Mouse (Mus musculus): Measurements from ENCODE around the gene Pelo. TPM values are rescaled to one million over a fixed set of nuclear protein-coding genes. Genes with fewer than 3 reads are reported as not detected.
A peak's percentile ranks its signal among the peaks of the same experiment; 100 is the strongest.

Pelo gene
- polyA plus RNA-seq, 1 experiment, result 23.7 TPM

GRCm38 (mm10) chr13:115095392-115095791 lies 5.4 kb upstream of the Pelo start:
- TF ChIP-seq E2F4 (IDR thresholded peaks at IDR 0.05; ENCODE audit: insufficient read depth) (no peak), MYOD1 (IDR thresholded peaks at IDR 0.05; ENCODE audit: control insufficient read depth in 1 of 3, insufficient read length in 2 of 3, low read depth in 2 of 3) (no peak), MYOG (IDR thresholded peaks at IDR 0.05; ENCODE audit: control insufficient read depth in 1 of 3, insufficient read depth in 1 of 3, insufficient read length in 2 of 3, low read depth in 2 of 3) (no peak), CEBPB (IDR thresholded peaks at IDR 0.05; ENCODE audit: insufficient read depth, poor library complexity, severe bottlenecking) (no peak)
- Histone ChIP-seq H3K27me3 (ENCODE audit: control insufficient read depth, insufficient read depth, insufficient read length) (no peaks in the 10 kb centered on the region), H3K79me2 (ENCODE audit: control insufficient read depth, insufficient read depth) (no peaks in the 10 kb centered on the region), H3K4me2 (ENCODE audit: low read depth) (no peak overlapping the region), H3K36me3 (ENCODE audit: control insufficient read depth, insufficient read depth) (no peaks in the 10 kb centered on the region), H3K4me3 (no peak overlapping the region), H3ac (ENCODE audit: control insufficient read depth, insufficient read length) (no peak overlapping the region)

DNA sequence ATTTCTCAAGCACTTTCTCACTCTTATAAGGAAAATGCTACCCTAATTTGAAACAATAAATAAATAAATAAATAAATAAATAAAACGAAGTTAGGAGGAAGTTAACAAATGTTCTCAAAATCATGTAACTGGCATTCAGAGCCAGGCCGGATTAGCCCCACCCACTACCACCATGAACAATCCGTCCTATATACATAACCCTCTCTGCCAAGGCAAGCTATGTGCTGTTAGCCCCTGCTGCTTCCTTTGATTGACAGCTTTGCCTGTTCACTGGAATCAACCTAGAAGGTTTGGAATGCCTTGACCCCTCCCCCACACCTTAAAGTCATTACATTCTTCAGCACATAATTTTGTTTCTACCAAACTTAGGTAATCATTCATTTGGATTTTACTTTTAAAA lies 1.5 kb upstream of the Pelo start:
- TF ChIP-seq SRF (IDR thresholded peaks at IDR 0.05; ENCODE audit: control insufficient read depth, insufficient read length, low read depth) (no peak), CEBPB (IDR thresholded peaks at IDR 0.05; ENCODE audit: insufficient read depth, poor library complexity, severe bottlenecking) (no peak), POLR2AphosphoS2 (IDR thresholded peaks at IDR 0.05; ENCODE audit: insufficient read length, low read depth) (no peak), TCF3 (IDR thresholded peaks at IDR 0.05; ENCODE audit: insufficient read length, low read depth) (no peak), USF1 (IDR thresholded peaks at IDR 0.05; ENCODE audit: low read depth) (no peak), POLR2A (IDR thresholded peaks at IDR 0.05; ENCODE audit: insufficient read length, low read depth) (no peak), E2F4 (IDR thresholded peaks at IDR 0.05; ENCODE audit: insufficient read depth) (no peak), MAX (IDR thresholded peaks at IDR 0.05; ENCODE audit: low read depth) (no peak), MYOG (IDR thresholded peaks at IDR 0.05; ENCODE audit: control insufficient read depth in 1 of 3, insufficient read depth in 1 of 3, insufficient read length in 2 of 3, low read depth in 2 of 3) (no peak), MYOD1 (IDR thresholded peaks at IDR 0.05; ENCODE audit: control insufficient read depth in 1 of 3, insufficient read length in 2 of 3, low read depth in 2 of 3) (no peak), REST (IDR thresholded peaks at IDR 0.05; ENCODE audit: insufficient read depth, insufficient read length) (no peak)
- no peaks in the 10 kb centered on the region for H3K36me3 ChIP-seq (ENCODE audit: control insufficient read depth, insufficient read depth)
- no peak overlapping the region for H3ac ChIP-seq (ENCODE audit: control insufficient read depth, insufficient read length)
- no peaks in the 10 kb centered on the region for H3K27me3 ChIP-seq (ENCODE audit: control insufficient read depth, insufficient read depth, insufficient read length)
- H3K4me2 ChIP-seq (ENCODE audit: low read depth), result no peak overlapping the region
- no peaks in the 10 kb centered on the region for H3K79me2 ChIP-seq (ENCODE audit: control insufficient read depth, insufficient read depth)
- no peak overlapping the region for H3K4me3 ChIP-seq

DNA sequence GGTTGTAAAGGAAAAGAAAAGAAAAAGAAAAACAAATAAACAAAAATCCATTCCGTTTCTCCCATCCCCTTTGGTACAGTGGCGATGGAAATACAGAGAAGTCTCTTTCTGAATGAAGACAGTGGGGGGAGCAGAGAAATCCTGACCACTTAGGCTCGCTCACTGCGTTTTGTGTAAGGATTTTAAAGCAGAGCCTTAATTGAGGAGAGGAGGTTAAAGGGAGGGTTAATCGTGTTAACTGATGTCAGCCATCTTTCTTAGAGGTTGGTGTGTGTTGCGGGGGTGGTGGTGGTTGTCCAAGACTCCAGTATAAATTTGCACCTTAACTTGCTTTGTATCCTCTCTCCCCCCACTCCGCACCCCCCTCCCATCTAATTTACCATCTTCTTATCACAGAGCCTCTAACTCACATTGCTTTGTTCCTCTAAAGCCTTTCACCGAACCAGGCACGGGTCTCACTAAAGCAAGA lies 1.0 kb upstream of the Pelo start:
- H3K4me2 ChIP-seq (ENCODE audit: low read depth), result peak overlapping the region; percentile 100
- H3K79me2 ChIP-seq (ENCODE audit: control insufficient read depth, insufficient read depth), result no peaks in the 10 kb centered on the region
- no peaks in the 10 kb centered on the region for H3K36me3 ChIP-seq (ENCODE audit: control insufficient read depth, insufficient read depth)
- peak overlapping the region; percentile 61 for H3K4me3 ChIP-seq
- H3ac ChIP-seq (ENCODE audit: control insufficient read depth, insufficient read length), result no peak overlapping the region
- no peak for TF ChIP-seq MAX (IDR thresholded peaks at IDR 0.05; ENCODE audit: low read depth)
- no peak for TF ChIP-seq TCF12 (IDR thresholded peaks at IDR 0.05; ENCODE audit: insufficient read depth, poor library complexity, severe bottlenecking)
- no peak for TF ChIP-seq REST (IDR thresholded peaks at IDR 0.05; ENCODE audit: insufficient read depth, insufficient read length)
- TF ChIP-seq CEBPB (IDR thresholded peaks at IDR 0.05; ENCODE audit: insufficient read depth, poor library complexity, severe bottlenecking), result no peak
- TF ChIP-seq TCF3 (IDR thresholded peaks at IDR 0.05; ENCODE audit: insufficient read length, low read depth), result no peak
- no peak for TF ChIP-seq SRF (IDR thresholded peaks at IDR 0.05; ENCODE audit: control insufficient read depth, insufficient read length, low read depth)
- TF ChIP-seq POLR2AphosphoS2 (IDR thresholded peaks at IDR 0.05; ENCODE audit: insufficient read length, low read depth), result no peak
- H3K27me3 ChIP-seq (ENCODE audit: control insufficient read depth, insufficient read depth, insufficient read length), result no peaks in the 10 kb centered on the region

DNA sequence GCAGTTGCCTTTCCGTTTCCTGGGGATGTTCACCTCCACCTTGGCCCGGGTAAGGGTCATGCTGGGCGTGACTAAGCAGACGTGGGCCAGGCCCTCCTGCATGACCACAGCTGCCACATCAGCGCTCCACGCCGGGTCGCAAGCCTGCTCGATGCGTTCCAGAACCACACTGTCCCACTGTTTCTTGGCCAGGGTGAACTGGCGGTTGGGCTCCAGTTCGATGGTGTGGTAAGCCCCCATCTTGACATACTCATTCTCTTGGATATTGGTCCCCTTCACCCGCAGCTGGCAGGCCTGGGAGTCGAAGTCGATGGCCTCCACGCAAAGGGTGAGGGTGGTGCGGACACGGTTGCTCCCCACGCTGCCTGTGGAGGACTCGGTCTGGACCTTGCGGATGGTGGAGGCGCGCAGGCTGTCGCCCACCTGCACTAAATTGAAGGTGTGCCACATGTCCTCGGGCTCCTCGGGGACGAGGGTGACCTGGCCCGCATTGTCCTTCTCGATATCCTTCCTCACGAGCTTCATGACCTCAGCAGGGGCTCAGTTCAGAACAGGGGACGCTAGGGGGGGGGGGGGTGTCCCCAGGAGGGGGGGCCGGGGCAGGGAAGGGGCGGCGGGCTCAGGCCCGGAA lies 476 bp downstream of the Pelo start:
- peak overlapping the region; percentile 61 for H3K4me3 ChIP-seq
- peak overlapping the region; percentile 54 for H3ac ChIP-seq (ENCODE audit: control insufficient read depth, insufficient read length)
- no peaks in the 10 kb centered on the region for H3K27me3 ChIP-seq (ENCODE audit: control insufficient read depth, insufficient read depth, insufficient read length)
- H3K36me3 ChIP-seq (ENCODE audit: control insufficient read depth, insufficient read depth), result no peaks in the 10 kb centered on the region
- H3K4me2 ChIP-seq (ENCODE audit: low read depth), result peak overlapping the region; percentile 79
- no peaks in the 10 kb centered on the region for H3K79me2 ChIP-seq (ENCODE audit: control insufficient read depth, insufficient read depth)
- TF ChIP-seq POLR2A (IDR thresholded peaks at IDR 0.05; ENCODE audit: insufficient read length, low read depth) (no peak), MAX (IDR thresholded peaks at IDR 0.05; ENCODE audit: low read depth) (no peak), REST (IDR thresholded peaks at IDR 0.05; ENCODE audit: insufficient read depth, insufficient read length) (no peak), MYOG (IDR thresholded peaks at IDR 0.05; ENCODE audit: control insufficient read depth in 1 of 3, insufficient read depth in 1 of 3, insufficient read length in 2 of 3, low read depth in 2 of 3) (no peak), E2F4 (IDR thresholded peaks at IDR 0.05; ENCODE audit: insufficient read depth) (no peak), TCF12 (IDR thresholded peaks at IDR 0.05; ENCODE audit: insufficient read depth, poor library complexity, severe bottlenecking) (no peak), MYOD1 (IDR thresholded peaks at IDR 0.05; ENCODE audit: control insufficient read depth in 1 of 3, insufficient read length in 2 of 3, low read depth in 2 of 3) (no peak), POLR2AphosphoS2 (IDR thresholded peaks at IDR 0.05; ENCODE audit: insufficient read length, low read depth) (no peak), USF1 (IDR thresholded peaks at IDR 0.05; ENCODE audit: low read depth) (no peak)

DNA sequence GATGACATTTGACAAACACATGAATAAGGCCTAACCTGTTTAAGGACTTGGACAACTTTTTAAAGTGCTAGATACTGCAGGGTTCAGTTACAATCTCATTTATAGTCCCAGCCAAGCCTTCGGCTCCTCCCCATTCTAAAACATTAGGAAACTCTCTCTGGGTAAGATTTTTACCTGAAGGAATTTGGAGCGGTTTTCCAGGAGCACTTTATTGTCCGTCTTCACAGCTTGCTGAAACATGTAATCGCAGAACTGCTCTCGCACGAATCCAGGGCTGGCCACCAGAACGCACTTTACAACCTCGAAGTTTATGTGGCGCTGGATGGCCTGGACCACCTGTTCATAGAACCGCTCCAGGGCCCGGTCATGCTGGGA lies 979 bp downstream of the Pelo start:
- H3K27me3 ChIP-seq (ENCODE audit: control insufficient read depth, insufficient read depth, insufficient read length), result no peaks in the 10 kb centered on the region
- H3ac ChIP-seq (ENCODE audit: control insufficient read depth, insufficient read length), result peak overlapping the region; percentile 54
- no peaks in the 10 kb centered on the region for H3K79me2 ChIP-seq (ENCODE audit: control insufficient read depth, insufficient read depth)
- peak overlapping the region; percentile 79 for H3K4me2 ChIP-seq (ENCODE audit: low read depth)
- TF ChIP-seq SRF (IDR thresholded peaks at IDR 0.05; ENCODE audit: control insufficient read depth, insufficient read length, low read depth) (no peak), CEBPB (IDR thresholded peaks at IDR 0.05; ENCODE audit: insufficient read depth, poor library complexity, severe bottlenecking) (no peak), MYOG (IDR thresholded peaks at IDR 0.05; ENCODE audit: control insufficient read depth in 1 of 3, insufficient read depth in 1 of 3, insufficient read length in 2 of 3, low read depth in 2 of 3) (no peak), POLR2AphosphoS2 (IDR thresholded peaks at IDR 0.05; ENCODE audit: insufficient read length, low read depth) (no peak), POLR2A (IDR thresholded peaks at IDR 0.05; ENCODE audit: insufficient read length, low read depth) (no peak), TCF12 (IDR thresholded peaks at IDR 0.05; ENCODE audit: insufficient read depth, poor library complexity, severe bottlenecking) (no peak), E2F4 (IDR thresholded peaks at IDR 0.05; ENCODE audit: insufficient read depth) (no peak), REST (IDR thresholded peaks at IDR 0.05; ENCODE audit: insufficient read depth, insufficient read length) (no peak), MAX (IDR thresholded peaks at IDR 0.05; ENCODE audit: low read depth) (no peak)
- no peaks in the 10 kb centered on the region for H3K36me3 ChIP-seq (ENCODE audit: control insufficient read depth, insufficient read depth)
- H3K4me3 ChIP-seq, result peak overlapping the region; percentile 61
